Comparison of ENCODE assay signal across 22 mouse cellular contexts in genomic region chr15:97895847-97896246, GRCm38 (mm10). TPM values are rescaled to one million over a fixed set of nuclear protein-coding genes. Genes with fewer than 3 reads are reported as not detected.
A peak's percentile ranks its signal among the peaks of the same experiment; 100 is the strongest.
DNase-seq lines count a peak whose midpoint lies in the region; ATAC-seq and TF ChIP-seq lines count a peak whose summit lies in the region.
"Had no signal": no experiment of that assay in that cellular context is flagged by ENCODE, and none has a peak within 500 bp of the region (broad histone marks: within the 10 kb centered on the region; RNA-seq: fewer than 3 reads in every experiment).

No protein-coding gene starts in this region.

- 36% methylated on average over 12 of the region's 12 CpGs for whole genome bisulfite sequencing in kidney, adult 2 months
- 44% methylated on average over 12 of the region's 12 CpGs for WGBS in kidney, postnatal 0 days
- 24% methylated on average over 12 of the region's 12 CpGs for WGBS in small intestine, adult 2 months

- H3K9ac ChIP-seq in kidney, postnatal 0 days (ENCODE audit: low read depth, low read length): no peak overlapping the region
- H3K9ac ChIP-seq: embryonic facial prominence, embryonic 15.5 days; heart, embryonic 12.5 days; hindbrain, embryonic 14.5 days; lung, embryonic 14.5 days; neural tube, embryonic 12.5 days; stomach, embryonic 15.5 days had no signal

- peak; percentile 66 for ATAC-seq in kidney, postnatal 0 days (replicated peaks; ENCODE audit: low FRiP score, low read depth)
- ATAC-seq: CD4-positive, CD25-positive, alpha-beta regulatory T cell, adult 4 months; intestine, embryonic 16.5 days had no signal

- intact Hi-C loops in left cerebral cortex, postnatal 4 days (cut with DNase I): no loop called here

- H3K4me3 ChIP-seq in kidney, adult 2 months (ENCODE audit: insufficient read depth, low read depth, low read length): no peak overlapping the region
- H3K4me3 ChIP-seq in kidney, postnatal 0 days (replicated peaks; ENCODE audit: low read depth, low read length): no peak overlapping the region
- no peak overlapping the region for H3K4me3 ChIP-seq in small intestine, adult 2 months (ENCODE audit: low read depth, low read length)
- H3K4me3 ChIP-seq: embryonic facial prominence, embryonic 15.5 days; heart, embryonic 12.5 days; neural tube, embryonic 12.5 days; stomach, embryonic 15.5 days had no signal

- H3K27me3 ChIP-seq in kidney, adult 2 months (replicated peaks; ENCODE audit: control insufficient read depth, insufficient read depth, low read length): no peaks in the 10 kb centered on the region
- no peaks in the 10 kb centered on the region for H3K27me3 ChIP-seq in kidney, postnatal 0 days (ENCODE audit: insufficient read depth, low read length)
- no peaks in the 10 kb centered on the region for H3K27me3 ChIP-seq in small intestine, adult 2 months (ENCODE audit: control insufficient read depth, insufficient read depth, low read length)
- H3K27me3 ChIP-seq: embryonic facial prominence, embryonic 15.5 days; neural tube, embryonic 12.5 days; Patski; stomach, embryonic 15.5 days had no signal

- no peaks in the 10 kb centered on the region for H3K9me3 ChIP-seq in kidney, postnatal 0 days (replicated peaks; ENCODE audit: low read length)
- H3K9me3 ChIP-seq: embryonic facial prominence, embryonic 15.5 days; heart, embryonic 12.5 days; neural tube, embryonic 12.5 days; stomach, embryonic 15.5 days had no signal

- H3K36me3 ChIP-seq in kidney, adult 2 months (ENCODE audit: control insufficient read depth, insufficient read depth, low read length): no peaks in the 10 kb centered on the region
- H3K36me3 ChIP-seq in kidney, postnatal 0 days (ENCODE audit: insufficient read depth, low read length): no peaks in the 10 kb centered on the region
- H3K36me3 ChIP-seq in small intestine, adult 2 months (ENCODE audit: control insufficient read depth, insufficient read depth, low read length): peaks cover 24% of the 10 kb centered on the region
- H3K36me3 ChIP-seq: embryonic facial prominence, embryonic 15.5 days; heart, embryonic 12.5 days; neural tube, embryonic 12.5 days; stomach, embryonic 15.5 days had no signal

- TF ChIP-seq CTCF in kidney, adult 2 months (conservative IDR thresholded peaks at IDR 0.05; ENCODE audit: insufficient read depth, insufficient read length, low read depth, low read length): no peak
- TF ChIP-seq CTCF in kidney, postnatal 0 days (IDR thresholded peaks at IDR 0.05; ENCODE audit: low read depth): no peak
- TF ChIP-seq CTCF in small intestine, adult 2 months (IDR thresholded peaks at IDR 0.05; ENCODE audit: extremely low read depth, insufficient read length, insufficient replicate concordance, low read depth, low read length): peak; percentile 3; the same call in 1 of the 2 replicates

- H3K4me2 ChIP-seq in kidney, postnatal 0 days (ENCODE audit: low read length): no peak overlapping the region
- H3K4me2 ChIP-seq: embryonic facial prominence, embryonic 15.5 days; heart, embryonic 12.5 days; hindbrain, embryonic 14.5 days; liver, embryonic 11.5 days; lung, embryonic 14.5 days; neural tube, embryonic 12.5 days; stomach, embryonic 15.5 days had no signal

- H3K4me1 ChIP-seq in kidney, adult 2 months (ENCODE audit: control insufficient read depth, insufficient read depth, low read length): peaks cover 73% of the 10 kb centered on the region
- H3K4me1 ChIP-seq in kidney, postnatal 0 days (replicated peaks; ENCODE audit: insufficient read depth, low read length): peaks cover 20% of the 10 kb centered on the region; the same call in 1 of the 2 replicates
- peaks cover 58% of the 10 kb centered on the region for H3K4me1 ChIP-seq in small intestine, adult 2 months (ENCODE audit: control insufficient read depth, insufficient read depth, insufficient read length, low read length)
- H3K4me1 ChIP-seq: neural tube, embryonic 12.5 days; stomach, embryonic 15.5 days had no signal

- peak; percentile 37 for DNase-seq in left cerebral cortex, postnatal 4 days
- no peak for DNase-seq in left cerebral cortex, adult 18-20 months (ENCODE audit: low spot score in 2 of 2)
- peak; percentile 85 for DNase-seq in kidney, adult 2 months
- peak; percentile 38 for DNase-seq in kidney, postnatal 0 days (ENCODE audit: low spot score)
- no peak for DNase-seq in adrenal gland, postnatal 4 days (ENCODE audit: low spot score in 2 of 2)
- DNase-seq in frontal cortex, postnatal 36 days (ENCODE audit: low spot score in 2 of 2): no peak
- DNase-seq: adrenal gland, adult 8-10 months; cerebellum, postnatal 14 days; embryo, embryonic 11 days; heart, postnatal 14 days; layer of hippocampus, adult 9-11 months; lung, embryonic 14.5 days had no signal

- no peak for TF ChIP-seq POLR2A in kidney, adult 2 months (IDR thresholded peaks at IDR 0.05; ENCODE audit: low read depth, low read length)
- no peak for TF ChIP-seq POLR2A in small intestine, adult 2 months (IDR thresholded peaks at IDR 0.05; ENCODE audit: low read depth, low read length)

- H3K27ac ChIP-seq in kidney, adult 2 months (ENCODE audit: insufficient read depth, low read depth, low read length): peak overlapping the region; percentile 33
- peak overlapping the region; percentile 82 for H3K27ac ChIP-seq in kidney, postnatal 0 days
- no peak overlapping the region for H3K27ac ChIP-seq in small intestine, adult 2 months (ENCODE audit: insufficient read depth, low read depth, low read length)
- H3K27ac ChIP-seq: embryonic facial prominence, embryonic 15.5 days; hindbrain, embryonic 14.5 days; neural tube, embryonic 12.5 days; stomach, embryonic 15.5 days had no signal

RNA-seq across cellular contexts. Expression of gene Vdr, which starts 14.6 kb away (rescaled TPM):
- under 1 TPM in 1 of 2 experiments, not detected in 1; 0.08 TPM for total RNA-seq in left cerebral cortex, postnatal 4 days (2021)
- 1 to 10 TPM in 1 of 2 experiments, under 1 TPM in 1; 0.75 to 2.3 TPM for total RNA-seq in left cerebral cortex, adult 18-20 months (2021)
- polyA plus RNA-seq in kidney, adult 2 months (2012; rRNA removed): 96.6 and 114 TPM in 2 replicates
- 20.6 and 22.5 TPM in 2 replicates for polyA plus RNA-seq in kidney, postnatal 0 days (2015; fragmentation: Nextera tagmentation; extraction: Ambion mirVana)
- polyA plus RNA-seq in small intestine, adult 2 months (2012; rRNA removed): 100 and 151 TPM in 2 replicates
- total RNA-seq in adrenal gland, postnatal 4 days (2021): 10 to 100 TPM in 1 of 2 experiments, 1 to 10 TPM in 1; 3.8 to 13.3 TPM

RNA-seq across cellular contexts. Expression of gene Hdac7, which starts 51.5 kb away (rescaled TPM):
- 10 to 100 TPM; 41.0 to 41.3 TPM for total RNA-seq in left cerebral cortex, postnatal 4 days (2021)
- total RNA-seq in left cerebral cortex, adult 18-20 months (2021): 10 to 100 TPM; 31.5 to 36.1 TPM
- polyA plus RNA-seq in kidney, adult 2 months (2012; rRNA removed): 41.6 and 45.4 TPM in 2 replicates
- 24.5 and 24.7 TPM in 2 replicates for polyA plus RNA-seq in kidney, postnatal 0 days (2015; fragmentation: Nextera tagmentation; extraction: Ambion mirVana)
- 21.3 and 29.9 TPM in 2 replicates for polyA plus RNA-seq in small intestine, adult 2 months (2012; rRNA removed)
- total RNA-seq in adrenal gland, postnatal 4 days (2021): 100 to 1,000 TPM; 116 to 120 TPM

Comparison
In these comparisons a context has a peak if more than half of its experiments do, and no peak if none do; other contexts are left out.
1. DNase-seq: peak in left cerebral cortex, postnatal 4 days (single experiment), kidney, adult 2 months (single experiment) and kidney, postnatal 0 days (single experiment); none in left cerebral cortex, adult 18-20 months (0 of 2), adrenal gland, postnatal 4 days (0 of 2) and frontal cortex, postnatal 36 days (0 of 2).